Mouse (Mus musculus): ENCODE measurements at regions not wholly inside any gene's neighbourhood (a gene's known extent, or its start where the extent isn't known, plus 50 kb on each side); places are given as distances from the start of the nearest gene placed in this dataset.

DNA sequence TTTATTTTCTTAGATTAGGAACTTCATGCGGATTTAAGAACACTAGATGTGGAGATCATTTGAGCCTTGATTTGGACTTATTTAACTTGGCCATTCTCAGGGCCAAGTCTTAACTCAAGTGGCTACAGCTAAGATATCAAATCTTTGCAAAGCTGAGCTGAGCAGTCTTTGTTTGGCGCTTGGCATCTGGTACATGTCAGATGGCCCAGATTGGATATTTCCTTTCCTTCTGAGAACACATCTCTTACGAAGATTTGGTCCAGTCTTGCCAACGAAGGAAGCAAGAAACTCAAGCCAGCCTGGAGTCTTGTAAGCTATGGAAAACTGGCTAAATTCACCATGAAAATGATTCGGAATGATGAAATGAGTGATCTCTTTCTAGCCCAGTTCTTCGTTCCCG lies 59.1 kb upstream of the Cdc42ep3 start:
- Histone ChIP-seq H3K27ac (no peak overlapping the region), H3K9me3 (replicated peaks) (no peaks in the 10 kb centered on the region), H3K36me3 (no peaks in the 10 kb centered on the region), H3K4me2 (no peak overlapping the region), H3K27me3 (no peaks in the 10 kb centered on the region), H3K4me1 (replicated peaks) (no peaks in the 10 kb centered on the region), H3K4me3 (no peak overlapping the region), H3K9ac (no peak overlapping the region)
- no peak for ATAC-seq (replicated peaks; ENCODE audit: insufficient number of reproducible peaks, insufficient read depth, low FRiP score, low read depth)
- WGBS: 75% methylated on average over 7 of the region's 7 CpGs

DNA sequence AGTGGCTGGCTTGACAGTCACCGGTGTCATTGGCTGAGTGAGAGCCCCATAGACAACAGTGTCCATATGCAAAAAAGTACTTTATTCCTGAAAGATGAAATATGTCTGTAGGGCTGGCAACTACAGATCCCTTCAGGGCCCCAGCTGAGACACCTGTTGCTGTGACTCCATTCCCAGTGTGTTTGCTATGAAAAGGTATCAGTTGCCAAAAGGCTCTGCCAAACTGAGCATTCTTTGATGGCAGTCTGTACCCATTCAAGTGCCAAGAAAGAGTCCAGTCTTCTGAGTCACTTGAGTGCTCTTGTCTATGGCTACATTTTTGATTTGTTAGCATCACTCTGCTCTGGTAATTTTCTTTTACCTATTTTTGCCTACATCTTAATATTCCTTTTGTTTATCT lies 63.1 kb upstream of the Cdc42ep3 start:
- Histone ChIP-seq H3K4me3 (no peak overlapping the region), H3K27me3 (no peaks in the 10 kb centered on the region), H3K9ac (no peak overlapping the region), H3K4me2 (no peak overlapping the region), H3K27ac (no peak overlapping the region), H3K9me3 (replicated peaks) (no peaks in the 10 kb centered on the region), H3K4me1 (replicated peaks) (no peaks in the 10 kb centered on the region), H3K36me3 (no peaks in the 10 kb centered on the region)
- ATAC-seq (replicated peaks; ENCODE audit: insufficient number of reproducible peaks, insufficient read depth, low FRiP score, low read depth): no peak
- WGBS: 95% methylated on average over 1 of the region's 1 CpGs

DNA sequence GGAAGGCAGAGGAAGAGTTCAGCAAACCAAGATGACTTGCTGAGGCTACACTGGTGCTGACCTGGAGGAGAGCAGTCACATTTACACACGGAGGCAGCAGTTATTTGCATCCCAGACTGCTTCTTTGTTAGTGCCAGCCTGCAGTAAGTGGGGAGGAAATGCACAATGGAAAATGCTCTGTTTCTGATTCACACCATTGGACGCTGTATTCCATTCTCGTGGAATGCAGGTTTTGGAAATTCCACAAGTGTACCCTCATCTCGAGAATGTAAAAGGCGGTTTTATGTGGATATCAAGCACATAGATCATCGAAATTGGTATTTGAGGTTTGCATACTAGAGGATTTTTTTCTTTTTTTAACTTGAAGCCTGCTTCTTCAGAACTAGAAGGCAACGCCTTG lies 66.7 kb upstream of the Cdc42ep3 start:
- H3K36me3 ChIP-seq: no peaks in the 10 kb centered on the region
- WGBS: 60% methylated on average over 7 of the region's 7 CpGs
- H3K4me3 ChIP-seq: no peak overlapping the region
- ATAC-seq (replicated peaks; ENCODE audit: insufficient number of reproducible peaks, insufficient read depth, low FRiP score, low read depth): no peak
- no peaks in the 10 kb centered on the region for H3K4me1 ChIP-seq (replicated peaks)
- H3K27me3 ChIP-seq: no peaks in the 10 kb centered on the region
- no peaks in the 10 kb centered on the region for H3K9me3 ChIP-seq (replicated peaks)
- no peak overlapping the region for H3K9ac ChIP-seq
- H3K27ac ChIP-seq: no peak overlapping the region
- no peak overlapping the region for H3K4me2 ChIP-seq

DNA sequence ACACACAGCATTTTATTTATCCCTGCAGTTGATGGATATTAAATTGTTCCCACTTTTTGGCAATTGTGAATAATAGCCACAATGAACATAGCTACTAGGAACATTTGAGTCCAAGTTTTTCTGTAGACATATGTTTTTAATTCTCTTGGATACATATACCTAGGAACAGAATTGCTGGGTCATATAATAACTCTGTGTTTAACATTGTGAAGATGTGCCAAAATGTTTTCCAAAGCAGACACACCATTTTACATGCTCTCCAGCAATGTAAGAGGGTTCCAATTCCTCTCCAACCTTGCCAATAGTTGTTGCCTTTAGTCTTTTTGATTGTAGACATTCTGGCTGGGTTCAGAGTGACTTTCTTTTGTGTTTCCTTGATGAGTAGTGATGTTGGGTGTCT lies 84.3 kb upstream of the Cdc42ep3 start:
- Histone ChIP-seq H3K9me3 (replicated peaks) (no peaks in the 10 kb centered on the region), H3K27me3 (no peaks in the 10 kb centered on the region), H3K4me3 (no peak overlapping the region), H3K36me3 (no peaks in the 10 kb centered on the region), H3K9ac (no peak overlapping the region), H3K4me2 (no peak overlapping the region), H3K4me1 (replicated peaks) (no peaks in the 10 kb centered on the region), H3K27ac (no peak overlapping the region)
- ATAC-seq (replicated peaks; ENCODE audit: insufficient number of reproducible peaks, insufficient read depth, low FRiP score, low read depth): no peak

DNA sequence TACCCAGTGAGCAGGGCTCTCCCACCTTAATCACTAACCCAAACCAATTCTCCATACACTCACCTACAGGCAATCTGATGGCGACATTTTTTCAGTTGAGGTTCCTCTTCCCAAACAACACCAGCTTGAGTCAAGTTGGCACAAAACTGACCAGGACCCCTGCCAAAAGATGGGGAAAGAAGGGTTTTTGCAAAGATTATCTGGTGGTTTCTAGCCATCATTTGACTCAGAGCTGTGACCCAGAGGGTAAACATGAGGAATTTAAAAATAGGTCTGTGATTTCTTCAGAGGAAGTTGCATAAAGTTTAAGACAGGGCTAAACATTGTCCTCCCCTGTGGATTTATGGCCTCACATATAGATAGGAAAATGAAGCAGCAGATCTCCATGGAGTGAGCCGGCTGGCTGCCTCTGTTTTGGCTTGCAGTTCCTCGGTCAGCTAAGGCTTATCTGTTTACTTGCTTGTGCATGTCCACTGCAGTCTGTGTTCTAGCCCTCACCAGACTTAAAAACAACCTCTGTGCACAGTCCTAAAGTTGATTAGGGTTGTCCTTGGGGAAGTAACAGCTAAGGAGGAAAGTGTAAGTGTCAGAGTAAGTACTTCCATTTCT lies 87.7 kb upstream of the Cdc42ep3 start:
- WGBS: 53% methylated on average over 3 of the region's 3 CpGs
- Histone ChIP-seq H3K4me1 (replicated peaks) (no peaks in the 10 kb centered on the region), H3K9me3 (replicated peaks) (no peaks in the 10 kb centered on the region), H3K27ac (no peak overlapping the region), H3K9ac (no peak overlapping the region), H3K4me2 (no peak overlapping the region), H3K36me3 (no peaks in the 10 kb centered on the region), H3K4me3 (no peak overlapping the region), H3K27me3 (no peaks in the 10 kb centered on the region)
- ATAC-seq (replicated peaks; ENCODE audit: insufficient number of reproducible peaks, insufficient read depth, low FRiP score, low read depth): no peak

DNA sequence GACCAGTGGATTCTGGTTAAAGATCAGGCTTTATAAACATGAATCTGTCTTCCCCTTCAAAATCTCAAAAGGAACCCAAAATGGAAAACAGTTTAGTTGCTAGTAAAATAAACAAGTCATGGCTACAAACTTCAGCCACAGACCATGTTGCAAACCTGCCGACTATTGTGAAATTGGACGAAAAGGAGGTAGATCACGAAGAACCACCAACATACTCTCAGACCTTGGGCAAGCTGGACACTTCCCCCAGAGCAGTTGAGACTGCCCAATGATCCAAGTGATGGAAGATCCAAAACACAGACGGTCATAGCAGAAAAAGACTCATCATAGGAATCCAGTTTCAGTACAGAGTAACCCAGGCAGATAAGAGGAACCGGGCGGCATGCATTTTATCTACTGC lies 92.3 kb upstream of the Cdc42ep3 start:
- Histone ChIP-seq H3K27me3 (no peaks in the 10 kb centered on the region), H3K4me1 (replicated peaks) (peaks cover 9% of the 10 kb centered on the region), H3K9ac (no peak overlapping the region), H3K4me2 (no peak overlapping the region), H3K9me3 (replicated peaks) (no peaks in the 10 kb centered on the region), H3K36me3 (no peaks in the 10 kb centered on the region), H3K4me3 (no peak overlapping the region), H3K27ac (no peak overlapping the region)
- 81% methylated on average over 6 of the region's 6 CpGs for WGBS
- no peak for ATAC-seq (replicated peaks; ENCODE audit: insufficient number of reproducible peaks, insufficient read depth, low FRiP score, low read depth)

DNA sequence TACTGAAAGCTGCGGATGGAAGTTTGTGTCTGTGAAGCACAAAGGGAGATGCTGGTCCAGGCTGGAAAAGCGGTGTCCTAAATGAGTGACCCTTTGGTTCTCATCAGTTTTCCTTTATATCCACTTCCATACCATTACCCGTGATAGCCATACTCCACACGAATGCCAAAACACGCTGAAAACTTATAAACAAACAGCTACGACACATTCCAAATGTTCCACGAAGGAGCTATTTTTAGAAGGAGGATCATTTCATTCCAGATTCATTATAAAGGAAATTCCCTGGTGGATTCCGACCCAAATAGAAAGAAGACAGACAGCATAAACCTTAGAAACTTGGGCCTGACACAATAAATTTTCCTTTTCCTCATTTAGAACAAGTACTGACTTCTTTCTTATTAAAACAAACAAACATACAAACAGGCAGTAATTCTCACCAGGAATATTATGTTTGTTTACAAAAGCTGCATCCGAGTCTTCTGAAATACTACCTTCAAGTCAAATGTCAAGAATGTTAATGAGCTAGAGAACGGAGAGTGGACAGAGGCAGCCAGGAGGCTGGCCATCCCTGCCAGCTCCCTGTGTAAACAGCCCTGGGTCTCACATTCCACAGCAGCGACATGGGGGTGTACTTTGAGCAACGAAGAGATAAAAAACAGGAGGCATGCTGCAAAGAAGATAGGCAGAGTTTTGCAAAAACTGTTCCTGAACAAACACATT lies 96.4 kb upstream of the Cdc42ep3 start:
- peak overlapping the region; percentile 20 for H3K4me3 ChIP-seq

DNA sequence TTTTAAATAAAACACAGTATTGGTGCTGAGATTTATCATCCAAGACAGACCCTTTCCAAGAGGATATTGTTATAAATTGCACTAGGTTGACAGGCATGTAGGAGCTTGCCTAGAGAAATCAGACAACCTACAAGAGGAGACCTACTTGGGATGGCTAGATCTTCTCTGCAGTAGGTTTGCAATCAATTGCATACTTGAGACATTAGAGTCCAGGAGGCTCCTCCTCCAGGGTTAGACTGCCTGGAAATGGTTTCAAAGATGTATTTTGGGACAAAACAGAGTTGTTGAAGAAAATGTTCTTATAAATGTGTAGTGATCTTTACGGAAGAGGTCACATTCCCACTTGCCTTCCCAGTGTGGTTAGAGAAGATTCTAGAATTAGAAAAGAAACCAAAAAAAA lies 98.9 kb upstream of the Cdc42ep3 start:
- Histone ChIP-seq H3K27me3 (no peaks in the 10 kb centered on the region), H3K27ac (no peak overlapping the region), H3K4me3 (no peak overlapping the region), H3K36me3 (no peaks in the 10 kb centered on the region), H3K4me2 (no peak overlapping the region), H3K4me1 (replicated peaks) (peaks cover 19% of the 10 kb centered on the region), H3K9me3 (replicated peaks) (no peaks in the 10 kb centered on the region), H3K9ac (no peak overlapping the region)
- WGBS: 97% methylated on average over 1 of the region's 1 CpGs
- ATAC-seq (replicated peaks; ENCODE audit: insufficient number of reproducible peaks, insufficient read depth, low FRiP score, low read depth): no peak

More for the DNA sequence above, 96.4 kb upstream of the Cdc42ep3 start:
- no peaks in the 10 kb centered on the region for H3K36me3 ChIP-seq
- WGBS: 17% methylated on average over 12 of the region's 12 CpGs
- peak overlapping the region; percentile 65 for H3K27ac ChIP-seq
- H3K4me1 ChIP-seq (replicated peaks): peaks cover 19% of the 10 kb centered on the region
- H3K4me2 ChIP-seq: peak overlapping the region; percentile 44
- ATAC-seq (replicated peaks; ENCODE audit: insufficient number of reproducible peaks, insufficient read depth, low FRiP score, low read depth): no peak; the same call in 1 of the 2 replicates
- no peaks in the 10 kb centered on the region for H3K9me3 ChIP-seq (replicated peaks)
- H3K27me3 ChIP-seq: no peaks in the 10 kb centered on the region
- no peak overlapping the region for H3K9ac ChIP-seq

DNA sequence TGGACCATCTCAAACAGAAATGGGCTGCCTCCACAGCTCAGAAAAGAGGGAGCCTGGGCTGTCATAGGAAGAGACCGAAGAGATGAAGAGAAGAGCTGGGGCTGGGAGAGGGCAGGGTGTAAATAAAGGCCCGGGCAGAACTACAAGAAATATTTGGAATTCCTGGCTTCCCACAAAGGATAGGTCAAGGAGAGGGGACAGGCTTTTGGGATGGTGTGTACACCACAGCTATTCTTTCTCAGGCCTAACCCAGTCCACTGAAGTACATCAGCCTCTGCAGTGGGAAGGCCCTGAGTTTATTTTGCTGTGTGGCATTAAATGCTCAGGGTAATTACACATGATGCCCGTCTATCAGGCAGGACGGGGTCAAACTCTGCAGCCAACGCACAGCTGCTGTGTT lies 99.6 kb upstream of the Cdc42ep3 start:
- Histone ChIP-seq H3K9ac (no peak overlapping the region), H3K4me2 (no peak overlapping the region), H3K4me1 (replicated peaks) (peaks cover 19% of the 10 kb centered on the region), H3K4me3 (no peak overlapping the region), H3K36me3 (no peaks in the 10 kb centered on the region), H3K27me3 (no peaks in the 10 kb centered on the region), H3K9me3 (replicated peaks) (no peaks in the 10 kb centered on the region), H3K27ac (no peak overlapping the region)
- 36% methylated on average over 5 of the region's 5 CpGs for WGBS
- no peak for ATAC-seq (replicated peaks; ENCODE audit: insufficient number of reproducible peaks, insufficient read depth, low FRiP score, low read depth)

DNA sequence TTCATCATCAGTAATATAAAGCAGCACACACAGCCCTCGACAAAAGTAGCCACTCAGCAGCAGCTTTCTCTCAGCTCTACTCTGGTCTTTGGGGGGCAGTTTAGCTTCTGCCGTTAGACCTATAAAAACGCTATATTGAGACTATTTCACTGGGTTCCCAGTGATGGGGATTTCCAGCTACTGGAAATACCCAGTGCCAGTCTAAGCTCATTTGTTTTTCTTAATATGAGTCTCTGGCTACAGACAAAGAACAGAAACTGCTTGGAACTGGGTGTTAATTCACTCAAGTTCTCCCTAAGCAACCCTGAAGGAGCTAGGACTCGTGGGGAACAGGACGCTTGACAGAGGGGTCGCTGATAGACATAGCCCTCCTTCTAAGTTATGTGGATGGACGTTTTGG lies 100.3 kb upstream of the Cdc42ep3 start:
- Histone ChIP-seq H3K27ac (no peak overlapping the region), H3K36me3 (no peaks in the 10 kb centered on the region), H3K9me3 (replicated peaks) (no peaks in the 10 kb centered on the region), H3K4me1 (replicated peaks) (peaks cover 19% of the 10 kb centered on the region), H3K27me3 (no peaks in the 10 kb centered on the region), H3K4me2 (no peak overlapping the region), H3K9ac (no peak overlapping the region), H3K4me3 (no peak overlapping the region)
- ATAC-seq (replicated peaks; ENCODE audit: insufficient number of reproducible peaks, insufficient read depth, low FRiP score, low read depth): no peak
- WGBS: 74% methylated on average over 7 of the region's 7 CpGs

DNA sequence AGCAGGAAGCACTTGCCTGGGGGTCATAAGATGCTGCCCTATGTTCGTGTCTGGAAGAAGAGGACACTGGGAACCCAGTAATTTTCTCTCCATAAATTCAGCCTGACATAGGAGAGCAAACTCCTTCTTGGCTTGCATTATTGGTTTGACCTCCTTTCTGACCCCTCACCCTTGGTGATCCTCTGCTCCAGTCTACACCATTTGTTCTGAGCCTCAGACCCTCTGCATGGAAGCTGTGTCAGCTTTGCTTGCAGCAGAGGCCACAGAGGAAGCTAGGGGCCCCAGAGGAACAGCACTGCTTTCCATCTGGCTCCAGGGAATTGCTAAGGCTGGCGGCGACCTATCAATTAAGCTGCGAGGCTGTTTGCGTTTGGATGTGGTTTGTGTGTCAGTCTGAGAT lies 102.7 kb upstream of the Cdc42ep3 start:
- no peak for ATAC-seq (replicated peaks; ENCODE audit: insufficient number of reproducible peaks, insufficient read depth, low FRiP score, low read depth)
- H3K4me3 ChIP-seq: no peak overlapping the region
- no peak overlapping the region for H3K4me2 ChIP-seq
- H3K27me3 ChIP-seq: no peaks in the 10 kb centered on the region
- peaks cover 10% of the 10 kb centered on the region for H3K4me1 ChIP-seq (replicated peaks)
- H3K9me3 ChIP-seq (replicated peaks): no peaks in the 10 kb centered on the region
- H3K36me3 ChIP-seq: no peaks in the 10 kb centered on the region
- WGBS: 51% methylated on average over 5 of the region's 5 CpGs
- H3K9ac ChIP-seq: no peak overlapping the region
- H3K27ac ChIP-seq: no peak overlapping the region

DNA sequence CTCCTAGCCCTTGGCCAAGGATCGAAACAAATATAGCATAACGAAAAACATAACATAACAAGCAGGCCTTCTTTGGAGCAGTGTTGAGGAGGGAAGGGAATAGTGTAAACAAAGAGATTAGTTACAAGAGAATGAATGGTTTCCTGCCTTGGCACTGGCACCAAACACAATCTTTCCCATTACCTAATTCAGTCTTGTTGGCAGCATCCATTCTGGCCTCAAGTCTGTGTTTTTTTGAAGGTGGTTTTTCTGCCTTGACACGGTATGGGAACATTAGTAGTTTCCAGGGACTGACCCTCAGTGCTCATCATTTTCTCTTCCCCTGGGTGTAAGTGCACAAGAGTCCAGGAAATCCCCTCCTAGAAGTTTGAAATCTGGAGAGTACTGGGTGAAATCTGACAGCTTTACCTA lies 106.8 kb upstream of the Cdc42ep3 start:
- Histone ChIP-seq H3K4me2 (no peak overlapping the region), H3K4me3 (no peak overlapping the region), H3K9ac (no peak overlapping the region), H3K9me3 (replicated peaks) (no peaks in the 10 kb centered on the region), H3K27me3 (no peaks in the 10 kb centered on the region), H3K27ac (peak overlapping the region; percentile 57), H3K4me1 (replicated peaks) (no peaks in the 10 kb centered on the region), H3K36me3 (no peaks in the 10 kb centered on the region)
- ATAC-seq (replicated peaks; ENCODE audit: insufficient number of reproducible peaks, insufficient read depth, low FRiP score, low read depth): peak; percentile 69; the same call in 1 of the 2 replicates
- 55% methylated on average over 3 of the region's 3 CpGs for WGBS

Data from heart, embryonic 15.5 days (tissue).